Mouse (Mus musculus) bone marrow macrophage, adult 2 months (primary cell): ENCODE measurements around the gene Pxt1.

Experiments used
- CTCF ChIP-seq: IDR thresholded peaks from 2 replicates; pipeline ENCODE4 v1.5.1; 2012; ENCODE audit warnings: low read depth, mild to moderate bottlenecking, low read length, moderate library complexity
- POLR2A ChIP-seq: IDR thresholded peaks from 2 replicates; pipeline ENCODE4 v1.6.1; 2012; ENCODE audit warnings: mild to moderate bottlenecking, low read depth, low read length, borderline replicate concordance

DNA sequence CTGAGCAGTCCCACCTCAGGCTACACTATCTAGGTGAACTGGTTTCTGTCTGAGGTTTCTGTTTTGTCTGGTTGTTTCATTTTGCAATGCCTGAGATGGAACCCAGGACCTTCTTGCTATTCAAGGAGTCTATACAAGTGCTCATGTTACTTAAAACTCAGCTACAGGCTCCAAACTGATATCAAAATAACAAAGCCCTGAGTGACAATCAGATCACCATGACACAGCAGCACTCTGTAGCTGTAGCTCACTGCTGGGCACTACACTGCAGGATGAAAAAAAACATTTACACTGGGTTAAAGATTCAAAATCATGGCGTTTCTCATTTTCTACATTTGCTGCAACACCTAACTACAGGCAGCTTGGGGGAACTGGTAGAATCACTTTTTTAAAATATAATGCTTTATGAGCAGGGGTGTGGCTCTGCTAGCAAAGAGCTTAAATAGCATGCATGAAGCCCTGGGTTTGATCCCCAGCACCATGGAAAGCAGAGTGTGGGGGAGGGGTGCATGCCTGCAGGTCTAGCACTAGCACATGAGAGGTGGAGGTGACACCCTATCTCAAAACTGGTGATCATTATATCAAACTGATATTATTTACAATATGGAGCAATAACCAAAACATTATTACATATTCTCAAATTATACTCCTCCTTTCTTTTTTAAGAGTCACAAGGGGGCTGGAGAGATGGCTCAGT is 41.2 kb upstream of the Pxt1 start:
- TF ChIP-seq CTCF = no peak
- no peak for TF ChIP-seq POLR2A
